Mouse (Mus musculus) lung, adult 2 months (tissue): Measurements from ENCODE around the gene Dqx1.

Experiments used
- CTCF ChIP-seq: fragments of 200-500 bp; IDR thresholded peaks from 2 replicates; pipeline ENCODE4 v1.5.1; 2011; ENCODE audit warnings: mild to moderate bottlenecking, low read length, control low read depth; ENCODE audit not compliant: insufficient read depth
- POLR2A ChIP-seq: fragments of 200-500 bp; IDR thresholded peaks from 2 replicates; pipeline ENCODE4 v1.6.1; 2011; ENCODE audit warnings: low read depth, mild to moderate bottlenecking, control low read depth, low read length, borderline replicate concordance; ENCODE audit errors: extremely low read depth

- TF ChIP-seq CTCF (no peak), POLR2A (no peak)
Observed at GRCm38 (mm10) chr6:83069488-83070246, 12.0 kb downstream of the Dqx1 start.
